Mouse (Mus musculus): ENCODE results near the gene Coq10a. TPM values are rescaled to one million over a fixed set of nuclear protein-coding genes. Genes with fewer than 3 reads are reported as not detected.

The Coq10a gene
- total RNA-seq, 4 experiments from 2014 or later: 47.5 to 57.4 (median 51.9) TPM

GRCm38 (mm10) chr10:128385902-128386301, 17.1 kb upstream of the Coq10a start:
- no peak for DNase-seq (ENCODE audit: low spot score in 2 of 2)

- DNase-seq (ENCODE audit: low spot score in 2 of 2): no peak
Observed at GRCm38 (mm10) chr10:128382482-128382881, 13.7 kb upstream of the Coq10a start.

GRCm38 (mm10) chr10:128380565-128380964, 11.8 kb upstream of the Coq10a start:
- DNase-seq (ENCODE audit: low spot score in 2 of 2): no peak

- DNase-seq (ENCODE audit: low spot score in 2 of 2): no peak
Observed at GRCm38 (mm10) chr10:128379260-128379659, 10.5 kb upstream of the Coq10a start.

DNA sequence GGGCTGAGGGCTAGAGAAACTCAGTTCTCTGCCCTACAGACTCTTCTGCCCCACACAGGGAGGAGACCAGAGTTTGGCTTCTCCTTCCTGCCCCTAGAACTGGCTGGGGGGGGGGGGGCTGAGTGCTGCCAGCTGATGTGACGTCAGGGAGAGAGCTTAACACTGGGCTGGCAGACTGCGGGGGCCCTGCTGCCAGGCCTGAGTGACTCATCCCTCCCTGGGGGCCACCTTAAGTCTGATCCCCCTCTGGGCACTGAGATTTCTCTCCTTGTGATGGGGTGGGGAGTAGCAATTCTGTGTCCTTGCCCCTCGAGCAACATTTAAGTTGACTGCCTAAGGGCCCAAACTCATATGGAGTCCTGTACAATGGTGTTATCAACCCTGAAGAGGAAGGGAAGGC, 9.7 kb upstream of the Coq10a start:
- DNase-seq (ENCODE audit: low spot score in 2 of 2): no peak

DNA sequence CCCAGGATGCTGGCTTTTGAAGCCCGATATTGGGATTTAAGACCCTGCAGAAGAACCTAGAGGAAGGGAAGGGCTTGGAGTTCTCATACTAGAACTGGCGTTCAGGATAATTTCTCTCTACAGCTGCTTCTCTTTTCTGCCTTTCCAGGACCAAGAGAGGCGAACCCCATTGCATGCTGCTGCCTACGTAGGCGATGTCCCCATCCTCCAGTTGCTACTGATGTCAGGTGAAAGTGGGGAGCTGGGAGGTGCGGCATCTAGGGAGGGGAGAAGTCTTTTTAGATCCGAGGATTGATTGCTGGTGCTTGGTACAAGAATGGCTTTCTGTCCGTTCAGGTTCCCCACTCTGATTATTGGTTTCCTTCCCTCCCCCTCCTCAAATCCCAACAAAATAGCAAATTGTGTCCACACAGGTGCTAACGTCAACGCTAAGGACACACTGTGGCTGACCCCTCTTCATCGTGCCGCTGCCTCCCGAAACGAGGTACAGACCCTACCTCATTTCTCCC, 9.2 kb upstream of the Coq10a start:
- DNase-seq (ENCODE audit: low spot score in 2 of 2): no peak

DNA sequence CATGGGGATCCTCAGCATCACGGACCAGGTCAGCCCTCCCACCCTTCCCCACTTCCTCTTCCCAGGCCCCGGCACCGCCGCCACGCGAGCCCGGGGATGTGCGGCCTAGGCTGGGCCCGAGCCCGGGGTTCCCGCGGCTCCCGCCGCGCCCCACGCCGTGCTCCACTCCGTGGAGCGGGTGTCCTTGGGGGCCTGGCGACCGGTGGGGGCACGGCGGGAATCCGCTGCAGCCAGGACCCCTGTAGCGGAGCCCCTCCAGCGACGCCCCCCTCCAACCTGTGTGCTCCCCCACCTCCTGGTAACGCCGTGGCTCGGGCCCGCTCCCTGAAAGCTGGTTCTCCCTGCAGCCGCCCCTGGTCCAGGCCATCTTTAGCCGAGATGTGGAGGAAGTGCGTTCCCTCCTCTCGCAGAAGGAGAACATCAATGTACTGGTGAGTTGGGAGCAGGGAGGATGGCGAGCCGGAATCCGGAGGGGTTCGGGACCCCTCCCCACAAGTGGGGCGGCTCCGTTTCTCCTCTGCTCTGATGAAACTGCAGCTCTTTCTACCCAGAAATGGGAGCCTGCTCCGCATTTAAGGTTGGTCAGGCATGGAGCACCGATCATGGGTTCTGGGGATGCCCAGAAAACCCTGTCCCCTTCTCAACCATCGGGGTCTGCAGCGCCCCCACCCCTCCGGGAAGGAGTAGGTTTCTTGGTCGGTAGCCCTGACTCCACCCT, 8.6 kb upstream of the Coq10a start:
- peak in 1 of 2 experiments; percentile 41 for DNase-seq (ENCODE audit: low spot score in 2 of 2)

DNA sequence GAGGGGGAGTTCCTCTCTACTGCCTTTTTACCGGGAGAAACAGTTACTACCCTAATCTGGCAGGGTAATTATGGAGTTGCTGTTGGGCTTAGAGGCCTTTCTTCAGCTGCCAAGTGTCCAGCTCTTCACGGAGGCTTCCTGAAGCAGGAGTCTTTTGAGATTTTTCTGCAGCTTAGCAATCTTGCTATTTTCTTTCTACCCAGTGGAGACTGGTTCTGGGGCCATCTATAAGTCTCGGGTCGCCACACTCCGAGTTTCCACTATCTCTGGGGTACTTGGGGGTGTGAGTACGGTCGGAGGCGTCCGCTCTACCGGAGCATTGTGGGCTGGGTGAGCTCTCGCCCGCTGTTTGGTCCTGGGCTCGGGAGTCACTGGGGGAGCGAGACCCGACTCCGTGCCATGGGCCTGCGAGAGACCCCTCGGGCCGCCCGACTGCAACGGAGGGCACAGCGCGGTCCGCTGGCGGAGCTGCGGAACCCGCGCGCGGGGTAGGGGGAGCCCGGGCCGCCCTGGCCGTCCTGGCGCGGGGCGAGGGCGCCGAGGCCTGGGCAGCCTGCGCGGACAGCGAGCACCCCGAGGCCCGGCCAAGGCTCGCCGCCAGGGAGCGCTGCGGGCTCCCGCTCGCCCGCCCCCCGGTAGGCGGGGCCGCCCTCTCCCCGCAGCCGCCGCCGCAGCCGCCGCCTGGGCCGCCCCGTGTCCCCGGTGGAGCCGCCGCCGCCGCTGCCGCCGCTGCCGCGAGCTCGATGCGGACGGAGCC, 7.8 kb upstream of the Coq10a start, which contains the start of gene Ankrd52:
Ankrd52 (plus strand) TSS at position 661 of the 757 bp plus-strand sequence.
- peak in 1 of 2 experiments; percentile 72 for DNase-seq (ENCODE audit: low spot score in 2 of 2)

- DNase-seq (ENCODE audit: low spot score in 2 of 2): no peak
Observed at GRCm38 (mm10) chr10:128376099-128376454, 7.3 kb upstream of the Coq10a start.

GRCm38 (mm10) chr10:128374393-128374792, 5.6 kb upstream of the Coq10a start:
- no peak for DNase-seq (ENCODE audit: low spot score in 2 of 2)

DNA sequence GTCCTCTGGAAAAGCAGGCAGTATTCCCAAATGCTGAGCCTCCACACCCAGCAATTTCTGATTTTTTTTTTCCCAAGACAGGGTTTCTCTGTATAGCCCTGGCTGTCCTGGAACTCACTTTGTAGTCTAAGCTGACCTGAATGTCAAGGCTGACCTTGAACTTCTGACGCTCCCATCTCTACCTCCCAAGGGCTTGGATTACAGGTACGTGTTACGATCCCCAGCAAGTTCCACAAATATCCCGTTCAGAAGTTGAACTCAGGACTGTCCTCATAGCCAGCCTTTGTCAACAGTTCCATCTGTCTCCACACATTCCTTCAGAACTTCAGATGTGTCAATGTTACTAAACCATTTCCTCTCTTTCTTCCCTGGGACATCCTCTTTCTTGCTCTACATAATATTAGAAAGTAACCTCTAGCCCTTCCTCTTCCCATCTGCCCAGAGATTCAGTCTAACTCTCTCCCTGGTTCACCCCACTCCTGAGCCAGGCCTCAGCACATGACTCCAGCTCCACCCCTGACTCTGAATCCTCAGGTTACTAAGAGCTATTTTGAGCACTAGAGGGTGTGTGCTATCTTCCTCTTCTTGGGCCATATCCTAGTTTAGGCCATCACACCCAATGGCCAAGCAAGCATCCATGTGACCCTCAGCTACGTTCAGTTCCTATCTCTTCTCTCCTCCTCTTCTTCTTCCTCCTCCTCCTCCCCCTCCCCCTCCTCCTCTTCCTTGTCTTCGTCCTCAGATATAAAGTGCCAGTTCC, 4.4 kb upstream of the Coq10a start:
- no peak for DNase-seq (ENCODE audit: low spot score in 2 of 2)

- no peak for DNase-seq (ENCODE audit: low spot score in 2 of 2)
Observed at GRCm38 (mm10) chr10:128372142-128372541, 3.3 kb upstream of the Coq10a start.

DNA sequence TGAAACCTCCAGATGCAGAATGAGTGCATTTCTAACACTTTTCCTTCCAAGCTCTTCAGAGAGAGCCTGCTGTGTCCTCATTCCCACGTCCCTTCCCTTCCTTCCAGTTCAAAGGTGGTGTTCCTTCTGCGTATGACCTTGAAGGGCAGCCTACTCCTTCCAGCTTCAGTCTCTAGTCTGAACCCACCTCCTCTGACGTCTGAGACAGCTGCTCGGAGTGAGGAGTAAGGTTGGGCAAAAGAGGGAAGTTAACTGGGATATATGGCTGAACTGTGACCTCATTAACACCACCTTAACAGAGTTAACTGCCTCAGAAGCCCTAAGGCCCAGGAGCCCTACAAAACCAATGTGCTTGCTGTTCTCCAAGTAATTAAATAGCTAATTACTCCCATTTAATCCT, 1.8 kb upstream of the Coq10a start:
- no peak for DNase-seq (ENCODE audit: low spot score in 2 of 2)

DNA sequence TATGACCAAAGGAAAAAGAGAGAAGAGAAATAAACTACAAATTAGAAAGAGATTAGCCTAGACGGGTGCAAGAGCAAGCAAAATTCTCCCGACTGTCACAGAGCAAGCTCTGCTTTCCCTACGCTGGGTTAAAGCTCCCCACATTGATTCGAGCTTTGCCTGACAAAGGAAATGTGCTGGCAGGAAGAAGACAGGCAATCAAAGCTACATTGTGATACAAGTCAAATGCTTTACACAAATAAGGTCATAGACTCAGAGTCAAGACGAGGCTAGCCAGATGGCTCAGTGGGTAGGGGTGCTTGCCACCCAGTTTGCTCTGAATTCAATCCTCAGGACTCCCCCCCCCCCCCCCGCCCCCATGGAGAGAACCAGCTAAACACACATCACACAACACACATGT, 1.2 kb upstream of the Coq10a start:
- DNase-seq (ENCODE audit: low spot score in 2 of 2): no peak

DNA sequence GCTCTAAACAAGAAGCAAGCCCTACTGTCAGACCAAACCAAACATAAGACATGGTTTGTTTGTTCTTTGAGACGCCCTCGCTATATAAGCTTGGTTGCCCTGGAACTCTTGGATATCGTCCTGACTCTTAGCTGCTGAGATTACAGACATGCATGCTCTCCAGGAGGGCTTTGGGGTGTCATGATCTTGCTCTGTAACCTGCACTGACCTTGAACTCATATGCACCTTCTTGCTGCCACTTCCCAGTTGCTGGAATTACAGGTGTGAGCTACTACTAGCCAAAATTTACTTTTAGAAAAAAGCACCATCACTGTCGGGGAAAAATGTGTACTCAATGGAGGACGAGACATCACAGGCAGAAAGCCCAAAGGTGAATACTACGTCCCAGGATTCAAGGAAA, 802 bp upstream of the Coq10a start:
- no peak for DNase-seq (ENCODE audit: low spot score in 2 of 2)

DNA sequence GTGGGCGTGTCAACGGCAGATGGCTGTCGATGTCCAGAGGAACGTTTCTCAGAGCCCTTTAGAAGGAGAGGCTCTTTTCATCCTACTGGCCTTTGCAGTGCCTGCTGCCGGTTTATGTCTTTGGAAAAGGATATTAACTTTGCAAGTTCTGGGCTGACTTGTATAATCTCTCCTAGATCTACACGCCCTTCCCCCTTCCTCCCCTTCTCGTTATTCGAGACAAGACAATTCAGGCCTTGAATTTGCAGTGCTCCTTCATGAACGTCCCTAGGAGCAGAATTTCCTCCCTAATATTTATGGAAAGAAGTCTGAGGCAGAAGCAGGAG, 384 bp upstream of the Coq10a start:
- DNase-seq (ENCODE audit: low spot score in 2 of 2): no peak

- no peak for DNase-seq (ENCODE audit: low spot score in 2 of 2)
Observed at GRCm38 (mm10) chr10:128367899-128368401, 847 bp downstream of the Coq10a start.

GRCm38 (mm10) chr10:128362568-128362967, 6.2 kb downstream of the Coq10a start:
- no peak for DNase-seq (ENCODE audit: low spot score in 2 of 2)

DNA sequence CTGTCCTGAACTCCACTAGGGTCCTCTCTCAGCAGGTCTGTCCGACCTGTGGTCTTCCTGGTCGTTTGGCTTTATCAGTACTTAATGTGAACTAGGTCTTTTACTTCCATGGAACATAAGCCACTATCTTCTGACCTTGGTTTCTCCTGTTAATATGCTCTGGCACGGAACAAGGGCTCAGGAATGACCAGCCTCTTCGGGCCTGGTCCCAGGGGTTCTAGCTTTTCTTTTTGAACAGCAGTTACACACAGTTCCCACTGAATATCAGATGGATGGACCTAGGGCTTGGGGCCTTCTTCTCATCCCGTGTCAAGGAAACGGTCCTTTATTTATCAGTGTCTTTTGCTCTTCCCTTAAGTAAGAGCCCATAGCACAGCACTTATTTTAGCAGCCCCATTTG, 7.0 kb downstream of the Coq10a start:
- DNase-seq (ENCODE audit: low spot score in 2 of 2): no peak

- DNase-seq (ENCODE audit: low spot score in 2 of 2): no peak
Observed at GRCm38 (mm10) chr10:128359226-128359625, 9.6 kb downstream of the Coq10a start.

GRCm38 (mm10) chr10:128358796-128359195, 10.0 kb downstream of the Coq10a start:
- DNase-seq (ENCODE audit: low spot score in 2 of 2): peak in 1 of 2 experiments; percentile 45

DNA sequence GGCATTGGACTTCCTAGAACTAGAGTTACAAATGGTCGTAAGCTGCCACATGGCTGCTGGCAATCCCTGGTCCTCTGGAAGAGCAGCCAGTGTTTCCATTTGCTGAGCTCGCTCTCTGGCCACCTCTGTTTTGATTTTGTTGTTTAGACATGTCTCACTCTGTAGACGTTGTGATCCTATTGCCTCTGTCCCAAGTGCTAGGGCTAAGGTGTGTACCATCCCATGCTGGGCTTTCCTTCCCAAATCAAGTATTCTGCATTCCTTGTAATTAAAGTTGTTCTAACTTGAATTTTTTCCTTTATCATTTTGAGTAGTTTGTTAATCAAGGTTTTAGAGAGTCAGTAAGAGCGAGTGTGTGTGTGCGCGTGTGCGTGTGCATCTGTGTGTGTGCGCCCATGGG, 21.3 kb downstream of the Coq10a start:
- DNase-seq (ENCODE audit: low spot score in 2 of 2): no peak
